Mouse (Mus musculus): Measurements from ENCODE around the gene Ttbk1. TPM values are rescaled to one million over a fixed set of nuclear protein-coding genes. Genes with fewer than 3 reads are reported as not detected.

Ttbk1 gene
- 0.03 and 0.35 TPM in 2 replicates for polyA plus RNA-seq (2012; rRNA removed; ENCODE audit: low replicate concordance)

DNA sequence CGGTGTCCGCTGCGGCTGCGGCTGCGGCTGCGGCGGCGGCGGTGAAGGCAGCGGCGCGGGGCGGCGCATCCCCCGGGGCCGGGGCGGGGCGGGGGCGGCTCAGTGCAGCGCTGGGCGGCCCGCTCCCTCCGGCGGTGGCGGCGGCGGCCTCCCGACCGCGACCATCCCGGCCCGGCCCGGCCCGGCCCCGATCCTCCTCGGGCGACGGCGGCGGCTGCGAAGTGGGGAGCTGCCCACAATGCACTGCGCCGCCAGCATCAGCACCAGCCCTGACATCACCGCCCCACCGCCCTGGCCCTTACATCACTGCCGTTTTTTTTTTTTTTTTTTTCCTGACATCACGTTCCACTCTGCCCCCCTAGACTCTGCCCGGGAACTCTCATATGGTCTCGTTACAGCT lies at the start of gene Ttbk1:
Gene Ttbk1 (minus strand): TSS at position 245 of the 400 bp plus-strand sequence.

DNA sequence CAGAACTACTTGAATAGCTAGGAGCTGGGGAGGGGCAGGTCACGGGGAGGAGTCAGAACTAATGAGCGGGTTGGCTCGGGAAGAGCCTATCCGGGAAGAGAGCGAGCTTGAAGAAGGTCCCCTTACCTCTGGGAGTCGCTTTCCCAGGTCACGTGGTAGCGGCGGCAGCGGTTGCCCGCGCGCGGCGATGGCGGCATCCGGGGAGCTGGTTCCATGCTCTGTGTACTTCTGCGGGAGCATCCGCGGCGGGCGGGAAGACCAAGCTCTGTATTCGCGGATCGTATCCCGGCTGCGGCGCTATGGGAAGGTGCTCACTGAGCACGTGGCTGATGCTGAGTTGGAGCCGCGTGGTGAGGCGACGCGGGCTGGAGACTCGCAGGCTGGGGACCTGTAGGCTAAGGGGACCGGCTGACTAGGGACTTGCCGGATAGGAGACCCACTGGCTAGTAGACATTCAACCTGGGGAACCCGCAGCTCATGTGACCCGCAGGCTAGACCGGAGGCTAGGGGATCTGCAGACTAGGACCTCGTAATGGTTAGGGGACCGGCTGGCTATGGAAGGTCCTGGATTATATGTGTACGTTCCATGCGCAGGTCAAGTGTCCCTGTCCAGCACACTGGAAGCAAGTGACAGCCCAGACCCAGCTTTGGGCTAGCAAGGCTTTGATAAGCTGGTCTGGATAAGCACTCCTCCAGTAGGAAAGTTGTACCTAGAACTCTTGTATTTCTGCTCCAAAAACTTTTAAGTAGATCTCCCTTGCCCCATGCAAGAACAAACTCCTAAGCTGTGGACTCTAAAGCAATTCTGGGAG lies 9.4 kb upstream of the Ttbk1 start, which contains the start of gene Dnph1:
Gene Dnph1 (plus strand): TSS at position 89 of the 812 bp plus-strand sequence.

DNA sequence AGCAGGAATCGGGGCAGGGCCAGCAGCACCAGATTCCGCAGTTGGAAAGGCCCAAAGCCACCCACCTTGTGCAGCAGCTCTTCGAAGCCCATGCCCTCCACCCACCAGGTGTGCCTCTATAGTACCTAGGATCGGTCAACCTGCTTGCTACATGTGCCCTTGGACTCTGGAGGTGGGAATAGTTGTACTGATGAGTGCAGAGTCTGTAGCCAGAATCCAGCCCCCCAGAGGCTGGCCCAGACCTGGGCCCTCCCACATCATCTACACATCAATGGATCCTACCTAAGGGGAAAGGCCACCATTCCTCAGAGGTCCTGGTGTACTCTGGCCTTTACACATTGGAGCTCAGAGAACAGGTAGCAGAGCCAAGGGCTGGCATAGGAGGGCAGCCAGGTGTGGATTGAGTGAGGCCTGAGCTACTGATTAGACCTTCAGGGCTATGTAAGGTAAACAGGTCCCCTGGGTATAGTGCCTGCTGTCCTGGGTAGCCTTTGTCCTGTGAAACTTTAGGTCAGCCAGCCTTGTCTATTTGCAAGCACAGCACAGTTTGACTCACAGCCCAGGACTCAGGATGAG lies 49.1 kb downstream of the Ttbk1 start, which contains the start of gene Slc22a7:
Gene Slc22a7 (minus strand): TSS at position 160 of the 576 bp plus-strand sequence.

DNA sequence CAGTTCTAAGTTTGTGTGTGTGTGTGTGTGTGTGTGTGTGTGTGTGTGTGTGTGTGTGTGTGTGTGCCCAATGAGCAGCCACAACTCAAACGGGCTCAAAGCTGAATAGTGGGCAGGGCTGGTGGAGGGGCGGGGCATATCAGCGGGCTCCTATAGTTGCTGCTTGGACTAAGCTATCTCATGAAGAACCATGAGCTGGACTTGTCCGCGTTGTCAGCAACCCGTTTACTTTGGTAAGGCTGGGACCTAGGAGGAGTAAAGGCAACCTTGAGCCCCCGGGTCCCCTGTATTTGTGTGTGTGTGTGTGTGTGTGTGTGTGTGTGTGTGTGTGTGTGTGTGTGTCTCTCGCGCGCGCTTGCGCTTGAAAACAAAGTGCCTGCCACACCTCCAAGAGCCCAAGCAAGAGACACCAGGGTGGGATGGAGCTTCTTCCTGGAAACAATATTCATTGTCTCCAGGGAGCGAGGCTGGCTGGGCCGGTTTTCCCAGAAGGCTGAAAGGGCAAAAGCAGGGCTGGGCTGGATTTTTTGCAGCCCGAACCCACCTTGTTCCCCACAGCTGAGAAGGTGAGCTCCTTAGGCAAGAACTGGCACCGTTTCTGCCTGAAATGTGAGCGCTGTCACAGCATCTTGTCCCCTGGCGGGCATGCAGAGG lies 58.6 kb downstream of the Ttbk1 start, which contains the start of gene Crip3:
Gene Crip3 (plus strand): TSS at position 166 of the 654 bp plus-strand sequence.

Other genes with a start within 250 kb of the Ttbk1 start
- gene Polr1c, start 239.6 kb downstream of the Ttbk1 start, polyA plus RNA-seq (2012; rRNA removed; ENCODE audit: low replicate concordance) = 42.8 and 84.4 TPM in 2 replicates
- gene Yipf3, start 239.6 kb downstream of the Ttbk1 start, polyA plus RNA-seq (2012; rRNA removed; ENCODE audit: low replicate concordance) = 197 and 229 TPM in 2 replicates
- gene Lrrc73, start 234.1 kb downstream of the Ttbk1 start, polyA plus RNA-seq (2012; rRNA removed; ENCODE audit: low replicate concordance) = 0.96 and 5.5 TPM in 2 replicates
- gene Tjap1, start 204.6 kb downstream of the Ttbk1 start, polyA plus RNA-seq (2012; rRNA removed; ENCODE audit: low replicate concordance) = 31.2 and 53.7 TPM in 2 replicates
- 0.52 and 0.66 TPM in 2 replicates for gene Dlk2, start 190.3 kb downstream of the Ttbk1 start, polyA plus RNA-seq (2012; rRNA removed; ENCODE audit: low replicate concordance)
- gene Abcc10, start 159.3 kb downstream of the Ttbk1 start, polyA plus RNA-seq (2012; rRNA removed; ENCODE audit: low replicate concordance) = 12.5 and 17.4 TPM in 2 replicates
- 10.7 and 24.5 TPM in 2 replicates for gene Zfp318, start 103.9 kb downstream of the Ttbk1 start, polyA plus RNA-seq (2012; rRNA removed; ENCODE audit: low replicate concordance)
- 1.0 and 1.8 TPM in 2 replicates for gene Crip3, start 58.7 kb downstream of the Ttbk1 start, polyA plus RNA-seq (2012; rRNA removed; ENCODE audit: low replicate concordance)
- gene Slc22a7, start 49.2 kb downstream of the Ttbk1 start, polyA plus RNA-seq (2012; rRNA removed; ENCODE audit: low replicate concordance) = not detected in 2 replicates
- gene Dnph1, start 9.0 kb upstream of the Ttbk1 start, polyA plus RNA-seq (2012; rRNA removed; ENCODE audit: low replicate concordance) = 0.52 and 9.8 TPM in 2 replicates
- 31.7 and 46.2 TPM in 2 replicates for gene Cul9, start 58.7 kb upstream of the Ttbk1 start, polyA plus RNA-seq (2012; rRNA removed; ENCODE audit: low replicate concordance)
- 89.3 and 235 TPM in 2 replicates for gene Srf, start 68.5 kb upstream of the Ttbk1 start, polyA plus RNA-seq (2012; rRNA removed; ENCODE audit: low replicate concordance)
- gene Ptk7, start 141.8 kb upstream of the Ttbk1 start, polyA plus RNA-seq (2012; rRNA removed; ENCODE audit: low replicate concordance) = 5.1 and 118 TPM in 2 replicates
- gene Klc4, start 158.3 kb upstream of the Ttbk1 start, polyA plus RNA-seq (2012; rRNA removed; ENCODE audit: low replicate concordance) = 14.9 and 19.2 TPM in 2 replicates
- gene Mrpl2, start 158.6 kb upstream of the Ttbk1 start, polyA plus RNA-seq (2012; rRNA removed; ENCODE audit: low replicate concordance) = 65.3 and 89.3 TPM in 2 replicates
- 39.0 and 83.9 TPM in 2 replicates for gene Cul7, start 162.7 kb upstream of the Ttbk1 start, polyA plus RNA-seq (2012; rRNA removed; ENCODE audit: low replicate concordance)
- 35.9 and 42.6 TPM in 2 replicates for gene Rrp36, start 186.7 kb upstream of the Ttbk1 start, polyA plus RNA-seq (2012; rRNA removed; ENCODE audit: low replicate concordance)
- gene Mea1, start 191.1 kb upstream of the Ttbk1 start, polyA plus RNA-seq (2012; rRNA removed; ENCODE audit: low replicate concordance) = 80.7 and 88.9 TPM in 2 replicates
- 82.4 and 90.5 TPM in 2 replicates for gene Klhdc3, start 193.2 kb upstream of the Ttbk1 start, polyA plus RNA-seq (2012; rRNA removed; ENCODE audit: low replicate concordance)
- gene Ppp2r5d, start 217.4 kb upstream of the Ttbk1 start, polyA plus RNA-seq (2012; rRNA removed; ENCODE audit: low replicate concordance) = 72.2 and 74.0 TPM in 2 replicates
- 55.9 and 71.7 TPM in 2 replicates for gene Pex6, start 223.8 kb upstream of the Ttbk1 start, polyA plus RNA-seq (2012; rRNA removed; ENCODE audit: low replicate concordance)
- 1.9 and 2.7 TPM in 2 replicates for gene Gnmt, start 241.5 kb upstream of the Ttbk1 start, polyA plus RNA-seq (2012; rRNA removed; ENCODE audit: low replicate concordance)

All from subcutaneous adipose tissue, adult 2 months (tissue).